Mouse (Mus musculus) C2C12 (cell line): ENCODE measurements around the gene Shoc2. TPM values are rescaled to one million over a fixed set of nuclear protein-coding genes. Genes with fewer than 3 reads are reported as not detected.

Source experiments
- H3K27me3 ChIP-seq: one replicate; pipeline ENCODE4 v1.6.1; 2011; ENCODE audit not compliant: control insufficient read depth, insufficient read depth, insufficient read length
- H3K36me3 ChIP-seq: one replicate; pipeline ENCODE4 v1.6.1; 2011; ENCODE audit not compliant: control insufficient read depth, insufficient read depth
- H3K4me3 ChIP-seq: one replicate; pipeline ENCODE4 v1.5.1; 2011; ENCODE audit warnings: mild to moderate bottlenecking, control low read depth; ENCODE audit not compliant: poor library complexity, insufficient read depth, severe bottlenecking
- H3K79me2 ChIP-seq: one replicate; pipeline ENCODE4 v1.6.1; 2011; ENCODE audit not compliant: control insufficient read depth, insufficient read depth
- H3K79me3 ChIP-seq: one replicate; pipeline ENCODE4 v1.6.1; 2011; ENCODE audit warnings: low read depth, control low read depth
- H3ac ChIP-seq: one replicate; pipeline ENCODE3; 2011; ENCODE audit warnings: low read depth; ENCODE audit not compliant: control insufficient read depth, insufficient read length
- CEBPB ChIP-seq: IDR thresholded peaks from one replicate; pipeline ENCODE4 v1.6.1; 2011; ENCODE audit warnings: low read depth, mild to moderate bottlenecking, control low read depth, moderate library complexity
- CTCF ChIP-seq: IDR thresholded peaks from one replicate; pipeline ENCODE4 v1.5.1; 2011; ENCODE audit not compliant: control insufficient read depth, insufficient read depth, insufficient read length
- FOSL1 ChIP-seq: IDR thresholded peaks from one replicate; pipeline ENCODE4 v1.8.0; 2011; ENCODE audit warnings: mild to moderate bottlenecking, low read length; ENCODE audit not compliant: poor library complexity, insufficient read depth, severe bottlenecking
- MAX ChIP-seq: IDR thresholded peaks from one replicate; pipeline ENCODE4 v1.6.1; 2011; ENCODE audit warnings: mild to moderate bottlenecking, control low read depth
- MYOD1 ChIP-seq: IDR thresholded peaks from one replicate; pipeline ENCODE4 v1.6.1; 2011; ENCODE audit warnings: low read depth; ENCODE audit not compliant: control insufficient read depth, insufficient read length
- MYOG ChIP-seq: IDR thresholded peaks from one replicate; pipeline ENCODE4 v1.6.1; 2011; ENCODE audit not compliant: control insufficient read depth, insufficient read length; ENCODE audit errors: extremely low read depth
- USF1 ChIP-seq: IDR thresholded peaks from one replicate; pipeline ENCODE4 v1.6.1; 2011; ENCODE audit warnings: low read depth, mild to moderate bottlenecking, control low read depth, moderate library complexity
- polyA plus RNA-seq: library from polyadenylated mRNA; unstranded; fragments of >200 nt; fragmentation: generic; extraction: Trizol; gene quantifications from one replicate; pipeline ENCODE4 v1.2.1, GENCODE M21; 2012; ENCODE audit warnings: missing spikeins

Gene Shoc2
- polyA plus RNA-seq, 1 experiment = 9.1 TPM

DNA sequence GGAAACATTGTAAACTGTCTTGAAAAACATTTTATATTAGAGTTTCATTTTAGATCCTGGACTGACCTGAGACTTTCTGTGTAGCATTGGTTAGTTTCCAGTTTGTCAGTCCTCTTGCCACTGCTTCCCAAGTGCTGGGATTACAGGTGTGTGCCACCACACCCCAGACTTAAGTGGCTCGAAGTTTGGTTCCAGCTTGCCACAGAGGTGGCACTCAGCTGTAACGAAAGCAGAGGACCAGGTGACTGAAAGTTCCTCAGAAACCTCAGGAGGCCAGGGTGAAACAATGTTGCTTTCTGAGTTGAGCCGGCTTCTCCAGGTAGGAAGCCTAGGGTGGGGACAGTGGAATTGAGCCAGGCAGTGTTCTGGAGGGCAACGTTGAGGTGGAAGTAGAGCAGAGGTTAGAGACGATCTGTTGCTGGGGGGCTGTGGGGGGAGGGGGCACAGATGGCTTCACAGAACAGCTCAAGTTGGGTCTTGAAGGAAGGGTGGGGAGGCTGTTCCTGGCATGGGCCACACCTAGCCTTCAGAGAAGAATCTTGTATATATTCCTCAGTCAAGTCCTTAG lies 128.2 kb downstream of the Shoc2 start:
- Histone ChIP-seq H3K36me3 (no peaks in the 10 kb centered on the region), H3K79me3 (no peaks in the 10 kb centered on the region), H3K79me2 (no peaks in the 10 kb centered on the region), H3K4me3 (no peak overlapping the region), H3K27me3 (peaks cover 8% of the 10 kb centered on the region), H3ac (no peak overlapping the region)
- TF ChIP-seq USF1 (no peak), CEBPB (no peak), MAX (no peak), MYOD1 (no peak), CTCF (no peak), MYOG (no peak), FOSL1 (no peak)

DNA sequence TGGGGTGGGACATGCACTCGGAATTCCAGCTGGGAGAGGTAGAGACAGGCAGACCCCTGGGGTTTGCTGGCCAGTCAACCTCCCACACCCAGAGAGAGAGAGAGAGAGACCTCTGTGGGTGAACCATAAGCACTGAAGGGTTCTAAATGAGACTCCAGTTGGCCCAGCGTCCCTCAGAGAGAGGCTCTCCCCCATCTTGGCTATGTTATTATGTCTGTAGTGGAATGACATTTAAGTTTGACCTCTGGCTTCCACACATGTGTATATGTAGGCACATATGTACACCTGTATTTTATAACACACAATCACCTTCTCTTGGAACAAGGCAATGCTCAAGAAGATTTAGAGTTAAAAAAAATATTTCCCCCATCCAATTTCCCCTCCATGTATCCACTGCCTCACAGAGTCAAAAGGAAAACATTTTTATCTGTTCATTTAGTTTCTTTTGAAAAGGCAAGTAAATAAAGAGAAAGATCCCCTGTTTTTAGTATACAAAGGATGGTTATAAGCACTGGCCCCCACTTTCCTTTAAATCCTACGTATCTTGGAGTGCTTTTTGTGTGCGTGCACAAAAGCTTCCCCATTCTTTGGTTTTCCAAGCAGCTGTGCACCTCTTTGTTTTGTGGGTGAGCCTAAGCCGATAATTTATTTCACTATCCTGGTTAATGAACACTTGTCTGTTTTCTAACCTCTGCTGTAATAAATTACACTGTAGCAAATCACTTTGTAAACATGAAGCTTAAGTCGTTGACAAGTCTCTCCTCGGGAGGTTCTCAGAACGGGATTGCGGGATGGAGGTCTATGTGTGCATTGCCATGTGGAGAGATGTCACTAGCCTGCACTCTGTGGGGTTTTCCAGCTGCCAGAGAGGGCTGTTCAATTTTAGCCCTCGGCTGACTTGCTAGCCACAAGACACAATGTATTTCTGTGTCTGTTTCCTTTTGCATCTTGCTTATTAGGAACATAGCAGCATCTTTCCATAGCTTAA lies 132.6 kb downstream of the Shoc2 start:
- TF ChIP-seq MYOD1 = no peak
- no peak for TF ChIP-seq USF1
- no peak for TF ChIP-seq FOSL1
- TF ChIP-seq CTCF = no peak
- no peak for TF ChIP-seq MYOG
- TF ChIP-seq CEBPB = no peak
- no peak overlapping the region for H3K4me3 ChIP-seq
- H3K79me2 ChIP-seq = no peaks in the 10 kb centered on the region
- no peak overlapping the region for H3ac ChIP-seq
- no peaks in the 10 kb centered on the region for H3K27me3 ChIP-seq
- no peaks in the 10 kb centered on the region for H3K79me3 ChIP-seq
- H3K36me3 ChIP-seq = no peaks in the 10 kb centered on the region

DNA sequence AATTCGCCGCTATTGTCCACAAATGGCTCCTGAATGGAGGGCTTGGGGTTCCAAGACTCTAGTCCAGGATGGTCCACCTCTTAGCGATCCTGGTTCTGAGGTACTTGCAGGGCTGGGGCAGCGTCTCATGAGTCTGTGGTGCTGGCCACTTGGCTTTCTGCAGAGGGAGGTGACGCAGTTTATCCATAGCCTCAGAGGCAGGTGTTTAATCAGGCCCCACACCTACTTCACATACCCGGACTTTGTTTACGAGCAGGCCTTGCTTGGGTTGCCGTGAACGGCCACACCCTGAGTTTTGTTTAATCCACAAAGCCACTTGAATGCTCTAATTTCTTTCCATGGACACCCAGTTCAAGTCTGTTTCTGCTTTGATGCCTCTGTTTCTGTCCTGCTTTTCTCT lies 137.2 kb downstream of the Shoc2 start:
- H3ac ChIP-seq = no peak overlapping the region
- no peaks in the 10 kb centered on the region for H3K27me3 ChIP-seq

DNA sequence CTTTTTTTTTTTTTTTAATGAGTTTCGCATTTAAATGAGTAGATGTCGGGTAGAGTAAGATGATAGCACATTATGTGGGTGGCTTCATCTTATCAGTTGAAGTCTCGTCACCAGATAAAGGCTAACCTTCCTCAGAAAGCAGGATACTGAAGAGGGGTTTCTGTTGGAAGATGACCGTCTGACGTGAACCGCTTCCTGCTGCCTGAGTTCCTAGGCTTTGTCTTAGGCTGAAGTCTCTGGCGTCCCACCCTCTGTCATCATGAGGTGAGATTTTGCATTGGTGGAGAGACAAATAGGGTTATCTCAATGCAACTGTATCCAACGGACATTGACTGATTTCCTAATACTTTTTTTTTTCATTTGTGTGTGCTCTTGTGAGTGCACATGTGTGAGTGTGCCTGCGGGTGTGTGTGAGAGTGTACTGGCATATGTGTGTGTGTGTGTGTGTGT lies 137.6 kb downstream of the Shoc2 start:
- Histone ChIP-seq H3K79me3 (no peaks in the 10 kb centered on the region), H3K79me2 (no peaks in the 10 kb centered on the region), H3K36me3 (no peaks in the 10 kb centered on the region), H3ac (no peak overlapping the region), H3K4me3 (no peak overlapping the region), H3K27me3 (no peaks in the 10 kb centered on the region)
- no peak for TF ChIP-seq MYOG
- no peak for TF ChIP-seq USF1
- TF ChIP-seq MAX = no peak
- no peak for TF ChIP-seq FOSL1
- TF ChIP-seq CTCF = no peak
- no peak for TF ChIP-seq MYOD1
- no peak for TF ChIP-seq CEBPB

More for the DNA sequence above, 137.2 kb downstream of the Shoc2 start:
- no peaks in the 10 kb centered on the region for H3K79me2 ChIP-seq
- no peaks in the 10 kb centered on the region for H3K36me3 ChIP-seq
- no peaks in the 10 kb centered on the region for H3K79me3 ChIP-seq
- H3K4me3 ChIP-seq = no peak overlapping the region
- TF ChIP-seq CTCF (no peak), USF1 (no peak), MAX (no peak), CEBPB (no peak)

Other genes with a start within 250 kb of the Shoc2 start
- gene Pdcd4, start 52.1 kb upstream of the Shoc2 start, polyA plus RNA-seq = 2.4 TPM
- 17.8 TPM for gene Bbip1, start 321 bp downstream of the Shoc2 start, polyA plus RNA-seq
- gene Adra2a, start 99.8 kb downstream of the Shoc2 start, polyA plus RNA-seq = 0.12 TPM